Mouse (Mus musculus) midbrain, postnatal 0 days (tissue): ENCODE measurements around the gene Hist1h2bg. TPM values are rescaled to one million over a fixed set of nuclear protein-coding genes. Genes with fewer than 3 reads are reported as not detected.
"Not testable (repeated sequence)": the region's sequence is repeated elsewhere in the genome, so short reads cannot be mapped to it uniquely, and the experiment has no call there.

Experiments
- ATAC-seq: fragments of 200-750 bp; cut with Nextera tagmentation; 2 replicates; pipeline ENCODE4 v1.8.0; 2017; ENCODE audit warnings: moderate number of reproducible peaks, mild to moderate bottlenecking, moderate TSS enrichment, moderate library complexity; ENCODE audit not compliant: low FRiP score
- DNase-seq: peaks from one replicate; pipeline ENCODE4 v3.0.0-alpha.2; 2015; ENCODE audit warnings: low spot score
- H3K27ac ChIP-seq: fragments of 300-500 bp; sonication (generic); 2 replicates; pipeline ENCODE4 v1.5.1; 2014; ENCODE audit warnings: low read depth, mild to moderate bottlenecking, low read length, mixed read lengths
- H3K27me3 ChIP-seq: fragments of 300-500 bp; sonication (generic); 2 replicates; pipeline ENCODE4 v1.6.1; 2014; ENCODE audit warnings: low read length, control low read depth, mixed read lengths; ENCODE audit not compliant: insufficient read depth
- H3K36me3 ChIP-seq: fragments of 300-500 bp; sonication (generic); 2 replicates; pipeline ENCODE4 v1.6.1; 2014; ENCODE audit warnings: low read length, control low read depth, mixed read lengths; ENCODE audit not compliant: insufficient read depth
- H3K4me1 ChIP-seq: fragments of 300-500 bp; sonication (generic); 2 replicates; pipeline ENCODE4 v1.6.1; 2014; ENCODE audit warnings: mild to moderate bottlenecking, control low read depth, antibody characterized with exemption, low read length, mixed read lengths; ENCODE audit not compliant: insufficient read depth
- H3K4me2 ChIP-seq: fragments of 300-500 bp; sonication (generic); 2 replicates; pipeline ENCODE4 v1.6.1; 2014; ENCODE audit warnings: low read depth, mild to moderate bottlenecking, low read length, mixed read lengths; ENCODE audit not compliant: poor library complexity, severe bottlenecking
- H3K4me3 ChIP-seq: fragments of 300-500 bp; sonication (generic); 2 replicates; pipeline ENCODE4 v1.5.1; 2014; ENCODE audit warnings: low read depth, mild to moderate bottlenecking, low read length, moderate library complexity
- H3K9ac ChIP-seq: fragments of 300-500 bp; sonication (generic); replicated peaks from 2 replicates; pipeline ENCODE4 v1.6.1; 2014; ENCODE audit warnings: mild to moderate bottlenecking, low read length, moderate library complexity, mixed read lengths; ENCODE audit not compliant: poor library complexity, severe bottlenecking
- H3K9me3 ChIP-seq: fragments of 300-500 bp; sonication (generic); 2 replicates; pipeline ENCODE4 v1.6.1; 2016; ENCODE audit warnings: low read length, control low read depth
- CTCF ChIP-seq: IDR thresholded peaks from 2 replicates; pipeline ENCODE4 v1.5.1; 2016; ENCODE audit warnings: antibody characterized with exemption, mild to moderate bottlenecking
- WGBS: fragments of 180-500 bp; shearing (Covaris S2); extraction: QIAGEN DNeasy Blood & Tissue Kit; methylation state at CpG from one replicate; pipeline ENCODE4 v1.1.7; 2014; 5-methylcytosine and 5-hydroxymethylcytosine counted together
- polyA plus RNA-seq: library from polyadenylated mRNA; unstranded; fragments of >200 nt; fragmentation: Nextera tagmentation; extraction: Ambion mirVana; gene quantifications from 2 replicates; pipeline ENCODE4 v1.2.1, GENCODE M21; 2015
- total RNA-seq: library from RNA; depleted of rRNA; stranded (reverse); fragments of >200 nt; gene quantifications from 2 replicates; pipeline ENCODE4 v1.2.3, GENCODE M21; 2014

Hist1h2bg gene
- total and polyA plus RNA-seq, 2 experiments from 2014 or later = 2.8 to 572 TPM

DNA sequence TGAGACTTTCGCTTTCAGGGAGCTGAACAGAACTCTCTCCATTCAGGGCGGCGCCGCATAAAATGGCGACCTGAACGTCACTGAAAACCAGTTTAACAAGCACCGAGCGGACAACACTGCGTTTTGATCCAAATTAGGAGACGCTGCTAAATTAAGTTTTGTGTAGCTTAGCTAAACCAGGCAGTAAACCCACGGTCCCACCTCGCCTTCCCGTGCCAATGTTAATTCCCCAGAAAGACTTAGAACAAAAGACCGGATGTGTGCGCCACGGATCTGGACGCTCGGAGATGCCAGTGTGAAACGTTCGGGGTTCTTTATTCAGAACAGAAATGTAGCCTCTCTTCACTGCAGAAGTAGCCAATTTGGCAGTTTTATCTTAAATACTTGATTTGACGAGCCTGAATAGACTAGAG is 13.8 kb downstream of the Hist1h2bg start:
- Histone ChIP-seq H3K9ac (peak overlapping the region; percentile 64), H3K4me3 (peak overlapping the region; percentile 47), H3K4me1 (peaks cover 3% of the 10 kb centered on the region; the same call in 1 of the 2 replicates), H3K9me3 (no peaks in the 10 kb centered on the region), H3K4me2 (peak overlapping the region; percentile 85), H3K27me3 (no peaks in the 10 kb centered on the region), H3K27ac (peak overlapping the region; percentile 79), H3K36me3 (no peaks in the 10 kb centered on the region)
- DNase-seq (peak; percentile 68), ATAC-seq (no peak; the same call in 1 of the 2 replicates)
- under 1% methylated on average over 21 of the region's 21 CpGs for whole genome bisulfite sequencing
- no peak for TF ChIP-seq CTCF

- not testable (repeated sequence) for H3K9me3 ChIP-seq, H3K27me3 ChIP-seq, H3K4me1 ChIP-seq, H3K36me3 ChIP-seq
- Histone ChIP-seq H3K4me2 (peak overlapping the region; percentile 85), H3K27ac (peak overlapping the region; percentile 79), H3K4me3 (peak overlapping the region; percentile 47), H3K9ac (peak overlapping the region; percentile 64)
- under 1% methylated on average over 17 of the region's 36 CpGs for WGBS
- DNase-seq (peak; percentile 94), ATAC-seq (peak; percentile 89)
Observed at GRCm38 (mm10) chr13:23585442-23586098, 14.4 kb downstream of the Hist1h2bg start.

GRCm38 (mm10) chr13:23586099-23586939 is 15.1 kb downstream of the Hist1h2bg start:
- Histone ChIP-seq H3K4me1 (peaks cover 3% of the 10 kb centered on the region; the same call in 1 of the 2 replicates), H3K27me3 (no peaks in the 10 kb centered on the region), H3K4me3 (peak overlapping the region; percentile 47), H3K36me3 (no peaks in the 10 kb centered on the region), H3K9ac (peak overlapping the region; percentile 19; the same call in 1 of the 2 replicates), H3K9me3 (no peaks in the 10 kb centered on the region), H3K4me2 (peak overlapping the region; percentile 85), H3K27ac (peak overlapping the region; percentile 63)
- 1% methylated on average over 22 of the region's 22 CpGs for WGBS
- no peak for DNase-seq
- no peak for TF ChIP-seq CTCF
- ATAC-seq = no peak

- Histone ChIP-seq H3K4me3 (peak overlapping the region; percentile 47), H3K27me3 (no peaks in the 10 kb centered on the region), H3K4me2 (peak overlapping the region; percentile 85), H3K9ac (no peak overlapping the region; the same call in 1 of the 2 replicates), H3K36me3 (no peaks in the 10 kb centered on the region), H3K9me3 (no peaks in the 10 kb centered on the region), H3K27ac (no peak overlapping the region), H3K4me1 (peaks cover 1% of the 10 kb centered on the region; the same call in 1 of the 2 replicates)
- no peak for TF ChIP-seq CTCF
- ATAC-seq = no peak
- 3% methylated on average over 1 of the region's 1 CpGs for WGBS
- no peak for DNase-seq
Observed at GRCm38 (mm10) chr13:23586940-23587225, 15.7 kb downstream of the Hist1h2bg start.

- DNase-seq = no peak
- Histone ChIP-seq H3K27me3 (no peaks in the 10 kb centered on the region), H3K9ac (no peak overlapping the region), H3K36me3 (no peaks in the 10 kb centered on the region), H3K4me3 (no peak overlapping the region), H3K4me1 (no peaks in the 10 kb centered on the region), H3K27ac (no peak overlapping the region), H3K4me2 (no peak overlapping the region), H3K9me3 (no peaks in the 10 kb centered on the region)
- ATAC-seq = no peak
- WGBS = 93% methylated on average over 7 of the region's 7 CpGs
- TF ChIP-seq CTCF = no peak
Observed at GRCm38 (mm10) chr13:23591206-23591605, 20.0 kb downstream of the Hist1h2bg start.

DNA sequence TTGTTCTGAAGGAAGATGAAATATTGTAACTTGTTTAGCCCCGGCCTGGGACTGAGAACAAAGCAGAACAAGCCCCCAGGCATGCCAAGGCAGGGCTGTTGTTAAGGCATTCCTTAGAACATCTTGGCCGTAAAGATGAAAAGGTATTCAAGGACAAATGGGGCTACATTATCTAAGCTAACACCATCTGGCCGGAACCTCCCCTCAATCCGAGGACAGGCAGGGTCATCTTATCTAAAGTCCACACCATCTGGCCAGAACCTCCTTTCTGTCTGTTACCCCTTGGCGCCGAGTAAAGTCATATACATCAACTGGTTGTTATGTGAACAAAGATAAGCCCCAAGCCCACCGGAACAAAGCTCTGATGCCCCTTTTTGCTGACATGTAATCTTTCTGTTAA is 20.7 kb downstream of the Hist1h2bg start:
- not testable (repeated sequence) for H3K27me3 ChIP-seq, H3K9me3 ChIP-seq, H3K36me3 ChIP-seq, DNase-seq, H3K4me2 ChIP-seq, H3K27ac ChIP-seq, H3K4me1 ChIP-seq, ATAC-seq, H3K9ac ChIP-seq, H3K4me3 ChIP-seq
- 94% methylated on average over 7 of the region's 7 CpGs for WGBS
